Mouse (Mus musculus) midbrain, embryonic 12.5 days (tissue): ENCODE results near the gene Zbtb20. TPM values are rescaled to one million over a fixed set of nuclear protein-coding genes. Genes with fewer than 3 reads are reported as not detected.

Experiments used
- microRNA counts: library from miRNA; unstranded; fragments of <30 nt; microRNA quantifications from one replicate; lab custom pipeline; 2017
- microRNA-seq: library from miRNA; unstranded; fragments of <30 nt; microRNA quantifications from one replicate; pipeline ENCODE4, GENCODE M21; 2017
- polyA plus RNA-seq: library from polyadenylated mRNA; unstranded; fragments of >200 nt; fragmentation: Nextera tagmentation; extraction: Ambion mirVana; gene quantifications from 2 replicates; pipeline ENCODE4 v1.2.1, GENCODE M21; 2016

Gene Zbtb20
- polyA plus RNA-seq, 1 experiment from 2014 or later, result 80.8 TPM

MicroRNA genes within 50 kb of the gene (microRNA counts, 519-probe panel; counts per million panel counts)
- not detected for microRNA mmu-miR-568 (lab: Ali Mortazavi, UCI)

Small RNA genes lying within 50 kb of the gene (microRNA-seq; reads per million reads assigned to microRNA genes)
- gene Mir568, result not detected
